Mouse (Mus musculus) intestine, embryonic 15.5 days (tissue): Measurements from ENCODE around the gene Olfr384. TPM values are rescaled to one million over a fixed set of nuclear protein-coding genes. Genes with fewer than 3 reads are reported as not detected.
"Not testable (repeated sequence)": the region's sequence is repeated elsewhere in the genome, so short reads cannot be mapped to it uniquely, and the experiment has no call there.

Experiments
- ATAC-seq: fragments of 200-750 bp; cut with Nextera tagmentation; 2 replicates; pipeline ENCODE4 v1.8.0; 2017; ENCODE audit warnings: moderate TSS enrichment, moderate library complexity
- H3K27ac ChIP-seq: fragments of 300-500 bp; sonication (generic); 2 replicates; pipeline ENCODE4 v1.5.1; 2015; ENCODE audit warnings: mild to moderate bottlenecking, inconsistent platforms
- H3K27me3 ChIP-seq: fragments of 300-500 bp; sonication (generic); replicated peaks from 2 replicates; pipeline ENCODE4 v1.6.1; 2015; ENCODE audit warnings: inconsistent platforms
- H3K36me3 ChIP-seq: fragments of 300-500 bp; sonication (generic); 2 replicates; pipeline ENCODE4 v1.6.1; 2015; ENCODE audit warnings: inconsistent platforms
- H3K4me1 ChIP-seq: fragments of 300-500 bp; sonication (generic); replicated peaks from 2 replicates; pipeline ENCODE4 v1.6.1; 2015; ENCODE audit warnings: inconsistent platforms
- H3K4me2 ChIP-seq: fragments of 300-500 bp; sonication (generic); replicated peaks from 2 replicates; pipeline ENCODE4 v1.6.1; 2015; ENCODE audit warnings: mild to moderate bottlenecking, inconsistent platforms
- H3K4me3 ChIP-seq: fragments of 300-500 bp; sonication (generic); replicated peaks from 2 replicates; pipeline ENCODE4 v1.5.1; 2015; ENCODE audit warnings: inconsistent platforms
- H3K9ac ChIP-seq: fragments of 300-500 bp; sonication (generic); 2 replicates; pipeline ENCODE4 v1.6.1; 2015; ENCODE audit warnings: inconsistent platforms
- H3K9me3 ChIP-seq: fragments of 300-500 bp; sonication (generic); 2 replicates; pipeline ENCODE4 v1.6.1; 2016; ENCODE audit warnings: inconsistent platforms
- WGBS: fragments of 180-500 bp; shearing (Covaris S2); methylation state at CpG from one replicate; pipeline ENCODE4 v1.1.7; 2015; 5-methylcytosine and 5-hydroxymethylcytosine counted together
- polyA plus RNA-seq: library from polyadenylated mRNA; unstranded; fragments of >200 nt; fragmentation: Nextera tagmentation; extraction: Ambion mirVana; gene quantifications from 2 replicates; pipeline ENCODE4 v1.2.1, GENCODE M21; 2015

Gene Olfr384
- polyA plus RNA-seq, result not detected in 2 replicates

GRCm38 (mm10) chr11:73598294-73598693 lies at the start of gene Olfr384:
Gene Olfr384, plus strand, starts transcription at chr11:73598594.
- Histone ChIP-seq H3K4me3 (no peak within 1 kb of the TSS), H3K4me2 (no peak within 1 kb of the TSS), H3K27me3 (no peaks in the 10 kb centered on the region), H3K4me1 (no peaks in the 10 kb centered on the region), H3K27ac (no peak within 1 kb of the TSS), H3K36me3 (no peaks in the 10 kb centered on the region), H3K9me3 (no peaks in the 10 kb centered on the region), H3K9ac (no peak within 1 kb of the TSS)
- no peak for ATAC-seq

- Histone ChIP-seq H3K27me3 (no peaks in the 10 kb centered on the region), H3K27ac (no peak overlapping the region), H3K4me3 (no peak overlapping the region), H3K4me2 (no peak overlapping the region), H3K9me3 (no peaks in the 10 kb centered on the region), H3K4me1 (no peaks in the 10 kb centered on the region), H3K36me3 (no peaks in the 10 kb centered on the region), H3K9ac (no peak overlapping the region)
- ATAC-seq, result no peak
Measured at GRCm38 (mm10) chr11:73579871-73580270, 18.5 kb upstream of the Olfr384 start.

- not testable (repeated sequence) for H3K27me3 ChIP-seq, H3K4me3 ChIP-seq, ATAC-seq, H3K4me1 ChIP-seq, H3K4me2 ChIP-seq, H3K9ac ChIP-seq, H3K27ac ChIP-seq, H3K36me3 ChIP-seq, H3K9me3 ChIP-seq
- WGBS, result 67% methylated on average over 1 of the region's 1 CpGs
Measured at GRCm38 (mm10) chr11:73583188-73583587, 15.2 kb upstream of the Olfr384 start.

- no peak for ATAC-seq
- Histone ChIP-seq H3K36me3 (no peaks in the 10 kb centered on the region), H3K27me3 (no peaks in the 10 kb centered on the region)
Measured at GRCm38 (mm10) chr11:73592908-73593307, 5.5 kb upstream of the Olfr384 start, which contains the start of gene Olfr385. Gene Olfr385, minus strand, starts transcription at chr11:73593008.

More at GRCm38 (mm10) chr11:73592908-73593307, 5.5 kb upstream of the Olfr384 start, which contains the start of gene Olfr385:
- Histone ChIP-seq H3K4me1 (no peaks in the 10 kb centered on the region), H3K4me3 (no peak within 1 kb of the TSS), H3K9me3 (no peaks in the 10 kb centered on the region), H3K9ac (no peak within 1 kb of the TSS), H3K4me2 (no peak within 1 kb of the TSS), H3K27ac (no peak within 1 kb of the TSS)

Other genes with a start within 250 kb of the Olfr384 start
- not detected in 2 replicates for gene Olfr20, start 247.8 kb upstream of the Olfr384 start, polyA plus RNA-seq
- gene Olfr376, start 227.3 kb upstream of the Olfr384 start, polyA plus RNA-seq, result not detected in 2 replicates
- gene Olfr1, start 199.0 kb upstream of the Olfr384 start, polyA plus RNA-seq, result not detected in 2 replicates
- not detected in 2 replicates for gene Olfr378, start 170.1 kb upstream of the Olfr384 start, polyA plus RNA-seq
- gene Olfr380, start 141.1 kb upstream of the Olfr384 start, polyA plus RNA-seq, result not detected in 2 replicates
- not detected in 2 replicates for gene Olfr381, start 107.0 kb upstream of the Olfr384 start, polyA plus RNA-seq
- gene Olfr382, start 81.4 kb upstream of the Olfr384 start, polyA plus RNA-seq, result not detected in 2 replicates
- gene Olfr385, start 5.6 kb upstream of the Olfr384 start, polyA plus RNA-seq, result not detected in 2 replicates
- gene Zfp735, start 90.2 kb downstream of the Olfr384 start, polyA plus RNA-seq, result not detected in 2 replicates
- not detected in 2 replicates for gene Olfr389, start 182.1 kb downstream of the Olfr384 start, polyA plus RNA-seq
- not detected in 2 replicates for gene Olfr390, start 184.4 kb downstream of the Olfr384 start, polyA plus RNA-seq
- gene Olfr391-ps, start 204.5 kb downstream of the Olfr384 start, polyA plus RNA-seq, result not detected in 2 replicates
- gene Olfr392, start 218.5 kb downstream of the Olfr384 start, polyA plus RNA-seq, result not detected in 2 replicates